Mouse (Mus musculus) T-helper 17 cell (primary cell): ENCODE results near the gene Zfp978.
"Not testable (repeated sequence)": the region's sequence is repeated elsewhere in the genome, so short reads cannot be mapped to it uniquely, and the experiment has no call there.

Source experiments
- in situ Hi-C, 2 experiments: fragments of 300-600 bp; cut with MboI, MseI; formaldehyde crosslinking; loops; 1 replicate in 1 of 2; 2 replicates in 1 of 2; pipeline ENCODE4 v1.15.1; 2025; ENCODE audit warnings: high pct_unique_total_duplicates in 2 of 2

The Zfp978 gene

DNA sequence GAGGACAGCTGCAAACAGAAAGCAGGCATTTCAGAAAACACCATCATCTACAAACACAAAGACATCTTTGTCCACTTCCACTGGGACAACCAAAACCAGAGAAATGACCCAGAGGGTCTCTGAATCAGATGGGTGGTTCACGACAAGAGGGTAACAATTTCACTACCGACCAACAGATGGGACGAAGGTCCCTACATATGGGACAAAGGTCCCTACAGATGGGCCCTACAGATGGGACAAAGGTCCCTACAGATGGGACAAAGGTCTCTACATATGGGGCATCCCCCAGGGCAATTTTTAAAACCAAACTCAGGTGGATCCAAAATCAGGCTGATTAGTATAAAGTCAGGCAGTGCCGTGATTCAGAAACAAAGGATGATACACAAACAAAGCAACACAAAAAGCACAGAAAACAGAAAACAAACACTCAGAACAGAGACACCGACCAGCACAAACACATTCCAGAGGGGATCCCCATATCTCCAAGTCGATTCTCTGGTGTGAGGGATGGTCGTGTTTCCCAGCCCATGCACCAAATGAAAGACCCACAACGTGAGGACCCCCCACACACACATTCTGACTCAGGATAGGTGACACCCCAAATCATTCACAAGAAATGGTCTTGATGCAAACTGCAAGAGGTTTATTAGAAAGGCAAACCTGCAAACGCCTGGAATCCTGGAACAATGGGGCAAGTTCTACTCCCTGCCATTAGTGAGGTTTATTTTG, 11.3 kb upstream of the Zfp978 start:
- in situ Hi-C loops, result loop anchor here (5.0 kb wide), 4 partner anchors 302 to 1203 kb away; no protein-coding TSS in a partner anchor

DNA sequence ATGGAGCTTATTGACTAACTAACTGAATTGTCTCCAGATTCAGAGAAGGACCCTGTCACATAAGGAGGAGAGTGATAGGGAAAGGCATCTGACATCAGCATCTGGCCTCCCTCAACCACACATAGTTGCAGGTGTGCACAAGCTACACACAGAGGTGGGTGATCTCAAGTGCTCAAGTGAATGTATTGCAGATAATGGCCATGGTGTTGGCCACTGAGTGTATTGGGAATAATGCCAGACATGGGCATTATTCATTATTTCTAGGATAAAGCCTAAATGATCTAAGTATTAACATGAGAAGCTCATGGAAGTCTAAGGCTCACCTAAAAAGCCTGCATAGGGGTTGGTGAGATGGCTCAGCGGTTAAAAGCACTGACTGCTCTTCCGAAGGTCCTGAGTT, 10.6 kb upstream of the Zfp978 start:
- in situ Hi-C loops, result loop anchor here (5.0 kb wide), 3 partner anchors 302 to 1203 kb away; no protein-coding TSS in a partner anchor

DNA sequence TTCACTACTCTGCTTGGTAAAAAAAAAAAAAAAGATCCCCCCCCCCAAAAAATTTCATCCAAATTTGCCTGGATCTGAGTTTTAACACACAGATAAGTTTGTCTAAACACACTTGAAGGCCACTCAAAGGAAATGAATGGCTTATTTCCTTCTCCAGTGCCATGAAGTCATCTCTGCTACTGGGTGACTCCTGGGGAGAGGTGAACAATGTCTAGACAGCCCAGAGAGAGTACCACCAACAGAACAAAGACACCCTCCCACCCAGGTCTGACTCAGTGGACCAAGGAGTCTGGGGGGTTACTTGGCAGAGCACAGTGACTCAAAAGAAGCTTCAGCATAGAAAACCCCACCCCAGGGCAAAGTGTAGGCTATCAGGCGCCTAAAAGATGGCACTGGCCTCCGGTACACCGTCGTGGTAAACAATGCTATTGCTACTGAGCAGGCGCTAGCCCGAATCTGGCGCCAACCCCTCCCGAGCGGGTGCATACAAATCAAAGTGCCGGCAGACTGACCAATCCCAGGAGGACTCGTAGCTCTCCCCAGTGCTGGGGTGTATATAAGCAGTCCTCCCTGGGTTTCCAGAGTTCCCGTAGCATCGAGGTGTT, 9.6 kb upstream of the Zfp978 start:
- in situ Hi-C loops, result loop anchor here (5.0 kb wide), 3 partner anchors 301 to 1204 kb away; no protein-coding TSS in a partner anchor

GRCm38 (mm10) chr4:147353626-147354025, 7.5 kb upstream of the Zfp978 start:
- in situ Hi-C loops, result loop anchor here (5.0 kb wide), 3 partner anchors 299 to 1206 kb away; no protein-coding TSS in a partner anchor

- in situ Hi-C loops, result not testable (repeated sequence)
These were observed 5.1 kb upstream of the Zfp978 start for GRCm38 (mm10) chr4:147356042-147356441.

DNA sequence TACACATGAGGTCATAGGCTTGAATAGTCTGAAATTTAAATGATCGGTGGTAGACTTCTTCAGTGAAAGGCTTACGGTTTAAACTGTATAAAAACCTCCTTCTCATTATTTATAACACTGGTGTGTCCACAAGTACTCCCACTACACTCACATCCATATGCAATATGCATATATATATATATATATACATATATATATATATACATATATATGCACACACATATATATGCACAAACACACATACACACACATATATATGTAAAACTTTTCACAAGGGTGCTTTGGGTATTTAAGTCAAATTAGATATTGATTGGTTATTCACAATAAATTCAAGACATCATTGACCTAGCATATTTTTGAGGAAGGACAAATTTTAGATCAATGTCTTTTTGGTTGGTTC, 3.9 kb upstream of the Zfp978 start:
- in situ Hi-C loops, result not testable (repeated sequence)

- in situ Hi-C loops, result loop anchor here in 1 of 2 experiments (5.0 kb wide), 1 partner anchor 880 kb away; no protein-coding TSS in a partner anchor
These were observed 769 bp downstream of the Zfp978 start for GRCm38 (mm10) chr4:147361872-147362271.

- in situ Hi-C loops, result loop anchor here in 1 of 2 experiments (5.0 kb wide), 1 partner anchor 132 kb away; no protein-coding TSS in a partner anchor
These were observed 8.5 kb downstream of the Zfp978 start for GRCm38 (mm10) chr4:147369564-147369963.

GRCm38 (mm10) chr4:147383199-147383598, 22.1 kb downstream of the Zfp978 start:
- in situ Hi-C loops, result not testable (repeated sequence)

DNA sequence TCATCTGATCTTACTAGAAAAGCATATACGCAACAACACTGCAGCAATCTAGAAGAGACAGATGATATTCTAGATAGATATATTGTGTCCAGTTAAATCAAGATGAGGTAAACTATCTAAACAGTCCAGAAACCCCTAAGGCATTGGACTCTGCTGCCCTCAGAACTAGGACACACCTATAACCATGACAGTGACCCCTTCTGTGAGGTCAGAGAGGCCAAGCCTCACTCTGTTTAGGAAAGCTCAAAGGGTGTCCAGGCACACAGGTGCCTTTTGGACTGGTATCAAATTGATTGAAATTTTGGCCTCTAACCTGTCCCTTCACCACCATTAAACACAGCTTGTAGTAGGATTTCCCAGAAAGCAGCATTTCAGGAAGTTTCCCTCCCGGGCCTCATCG, 36.1 kb downstream of the Zfp978 start:
- in situ Hi-C loops, result loop anchor here (5.0 kb wide), 5 partner anchors 335 to 1690 kb away; no protein-coding TSS in a partner anchor

DNA sequence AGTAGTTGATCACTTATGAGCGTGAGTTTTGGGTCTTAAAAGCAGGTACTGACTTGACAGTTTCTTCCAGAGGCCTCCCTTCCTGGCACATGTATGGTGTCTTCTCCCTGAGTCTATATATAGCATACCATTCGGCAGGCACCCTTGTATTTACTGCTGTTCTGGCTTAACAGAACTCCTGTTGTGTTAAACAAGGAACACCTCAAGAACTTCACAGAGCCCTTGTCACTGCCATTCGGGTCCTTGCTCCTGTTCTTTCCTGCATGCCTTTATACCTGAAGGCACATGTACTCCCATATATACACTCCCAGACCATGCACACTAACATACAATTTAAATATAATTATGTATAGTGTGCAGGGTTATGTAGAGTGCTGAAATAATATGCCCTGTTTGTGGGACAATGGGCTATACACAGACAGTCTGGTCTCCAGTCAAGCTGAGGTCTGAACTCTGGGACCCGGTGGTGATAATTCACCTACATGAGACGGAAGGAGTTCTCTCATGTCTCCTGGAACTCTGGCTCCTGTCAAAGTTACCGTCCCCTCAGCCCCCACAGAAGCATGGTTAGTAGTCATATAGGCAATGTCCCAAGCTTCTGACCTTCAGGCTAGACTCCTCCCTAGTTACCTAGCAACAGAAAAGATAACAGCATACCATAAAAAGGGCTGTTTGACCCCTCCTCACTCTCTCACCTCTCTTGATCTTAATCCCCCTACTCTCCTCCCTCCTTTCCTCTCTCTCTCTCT, 37.0 kb downstream of the Zfp978 start:
- in situ Hi-C loops, result loop anchor here (5.0 kb wide), 5 partner anchors 336 to 1691 kb away; no protein-coding TSS in a partner anchor

- in situ Hi-C loops, result loop anchor here (5.0 kb wide), 5 partner anchors 336 to 1691 kb away; no protein-coding TSS in a partner anchor
These were observed 37.6 kb downstream of the Zfp978 start for GRCm38 (mm10) chr4:147398741-147399140.

- in situ Hi-C loops, result loop anchor here (5.0 kb wide), 5 partner anchors 337 to 1692 kb away; no protein-coding TSS in a partner anchor
These were observed 38.4 kb downstream of the Zfp978 start for GRCm38 (mm10) chr4:147399505-147399904.

GRCm38 (mm10) chr4:147400031-147400847, 39.1 kb downstream of the Zfp978 start:
- in situ Hi-C loops, result loop anchor here (10.0 kb wide), 2 partner anchors 765 to 1715 kb away; no protein-coding TSS in a partner anchor

DNA sequence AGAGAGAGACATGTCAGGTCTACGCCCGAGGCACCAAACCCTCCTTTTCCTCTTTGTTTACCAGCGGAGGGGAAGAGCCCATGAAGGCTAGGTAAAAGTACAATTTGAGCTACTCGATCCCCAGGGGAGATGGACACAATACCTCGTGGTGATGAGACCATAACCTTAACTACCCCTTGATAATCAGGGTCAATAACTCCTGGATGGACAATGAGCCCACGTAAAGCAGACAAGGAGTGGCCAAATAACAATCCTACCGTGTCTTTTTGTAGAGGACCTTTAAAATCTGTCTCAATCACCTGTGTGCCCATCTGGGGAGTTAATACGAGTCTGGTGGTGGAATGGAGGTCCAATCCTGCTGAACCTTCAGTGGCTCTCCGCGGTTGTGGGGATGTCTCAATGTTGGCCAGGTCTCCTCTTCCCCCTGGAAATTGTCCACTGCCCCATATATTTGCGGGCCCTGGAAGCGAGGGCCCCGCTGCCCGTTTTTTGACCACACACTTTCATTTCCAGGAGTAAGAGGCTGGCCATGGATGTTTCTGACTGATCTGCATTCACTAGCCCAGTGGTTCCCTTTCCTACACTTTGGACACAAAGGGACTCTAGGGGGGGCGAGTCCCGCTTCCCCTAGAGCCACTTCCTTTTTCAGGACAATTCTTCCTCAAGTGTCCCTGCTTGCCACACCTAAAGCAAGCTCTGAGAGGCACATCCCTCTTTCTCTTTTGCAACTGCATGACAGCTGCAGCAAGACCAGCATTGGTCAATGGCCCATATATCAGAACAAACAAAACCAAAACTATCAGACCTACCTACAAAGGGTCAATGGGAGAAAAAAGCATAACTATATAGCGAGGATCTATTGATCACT, 40.0 kb downstream of the Zfp978 start:
- in situ Hi-C loops, result loop anchor here (10.0 kb wide), 2 partner anchors 766 to 1716 kb away; no protein-coding TSS in a partner anchor

DNA sequence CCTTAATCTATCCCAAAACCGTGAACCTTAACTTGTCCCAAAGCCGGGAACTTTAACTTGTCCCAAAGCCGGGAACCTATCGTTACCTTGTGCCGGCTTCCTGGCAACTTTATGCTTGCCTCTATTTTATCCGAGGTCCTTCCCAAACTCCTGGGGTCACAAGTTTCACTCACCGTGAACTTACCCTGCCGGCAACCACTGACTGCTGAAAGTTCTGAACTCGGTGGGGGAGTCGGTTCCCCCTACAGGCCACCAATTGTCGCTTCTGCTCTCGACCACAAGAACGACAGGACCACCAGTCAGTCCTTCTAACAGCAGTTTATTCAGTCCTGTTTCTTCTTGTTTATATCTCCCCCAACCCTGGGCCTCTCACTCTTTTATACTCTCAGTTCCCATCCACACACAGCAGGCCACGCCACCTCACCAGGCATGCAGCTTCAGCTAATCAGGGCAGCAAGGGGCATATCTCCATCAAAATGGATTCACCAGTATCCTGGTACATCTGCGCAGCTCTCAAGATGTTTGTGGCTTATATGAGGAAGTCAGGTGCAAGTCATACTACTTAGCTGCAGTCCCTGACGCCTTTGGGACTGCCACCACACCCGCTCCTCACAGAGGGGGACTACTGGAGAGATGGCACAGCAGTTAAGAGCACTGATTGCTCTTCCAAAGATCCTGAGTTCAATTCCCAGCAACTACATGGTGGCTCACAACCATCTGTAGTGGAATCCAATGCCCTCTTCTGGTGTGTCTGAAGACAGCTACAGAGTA, 40.8 kb downstream of the Zfp978 start:
- in situ Hi-C loops, result loop anchor here (10.0 kb wide), 2 partner anchors 767 to 1717 kb away; no protein-coding TSS in a partner anchor

DNA sequence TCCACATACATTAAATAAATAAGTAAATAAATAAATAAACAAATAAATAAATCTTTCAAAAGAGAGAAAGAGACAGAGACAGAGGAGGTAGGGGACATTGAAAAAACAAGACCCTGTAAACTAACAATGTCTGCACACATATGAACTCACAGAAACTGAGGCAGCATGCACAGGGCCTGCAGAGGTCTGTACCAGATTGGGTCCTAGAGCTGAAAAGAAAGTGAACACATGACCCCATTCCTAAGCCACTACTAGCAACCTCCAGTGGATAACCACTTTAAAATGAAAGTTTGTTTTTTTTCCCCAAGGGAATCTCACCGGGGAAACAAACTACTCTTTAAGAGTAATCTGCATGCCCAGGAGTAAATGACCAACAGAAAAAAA, 41.4 kb downstream of the Zfp978 start:
- in situ Hi-C loops, result loop anchor here (10.0 kb wide), 2 partner anchors 768 to 1718 kb away; no protein-coding TSS in a partner anchor

DNA sequence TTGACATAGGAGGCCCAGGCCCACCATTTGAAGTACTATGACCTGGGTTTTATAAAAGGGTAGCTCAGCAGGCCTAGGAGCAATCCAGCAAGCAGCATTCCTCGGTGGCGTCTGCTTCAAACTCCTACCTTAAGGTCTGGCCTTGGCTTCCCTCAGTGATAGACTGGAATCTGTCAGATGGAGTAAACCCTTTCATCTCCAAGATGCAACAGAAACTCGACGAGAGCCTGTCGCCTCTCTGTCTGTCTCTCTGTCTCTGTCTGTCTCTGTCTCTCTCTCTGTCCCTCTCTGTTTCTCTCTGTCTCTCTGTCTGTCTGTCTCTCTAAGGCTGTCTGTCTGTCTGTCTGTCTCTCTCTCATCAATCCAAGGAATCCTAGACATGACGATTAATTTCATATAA, 42.4 kb downstream of the Zfp978 start:
- in situ Hi-C loops, result loop anchor here (10.0 kb wide), 2 partner anchors 769 to 1719 kb away; no protein-coding TSS in a partner anchor
